Comparison of ENCODE assay signal across 16 mouse cellular contexts in the genomic region with DNA sequence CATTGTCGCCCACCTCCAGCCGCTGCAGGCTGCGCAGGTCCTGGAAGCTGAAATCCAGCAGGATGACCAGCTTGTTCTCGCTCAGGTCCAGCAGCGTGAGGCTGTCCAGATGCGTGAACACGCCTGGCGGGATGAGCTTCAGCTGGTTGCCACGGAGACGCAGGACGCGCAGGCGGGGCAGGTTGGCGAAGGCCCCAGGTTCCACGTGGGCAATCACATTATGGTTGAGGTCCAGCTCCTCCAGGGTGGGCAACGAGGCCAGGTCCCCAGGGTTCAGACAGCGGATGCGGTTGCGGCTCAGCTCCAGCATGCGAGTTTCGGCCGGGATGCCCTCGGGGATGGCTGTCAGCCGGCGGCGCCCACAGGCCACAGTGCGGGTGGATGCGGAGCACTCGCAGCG. TPM values are rescaled to one million over a fixed set of nuclear protein-coding genes. Genes with fewer than 3 reads are reported as not detected.
DNase-seq lines count a peak whose midpoint lies in the region; ATAC-seq and TF ChIP-seq lines count a peak whose summit lies in the region.
"Had no signal": no experiment of that assay in that cellular context is flagged by ENCODE, and none has a peak within 500 bp of the region (broad histone marks: within the 10 kb centered on the region; RNA-seq: fewer than 3 reads in every experiment).

No protein-coding gene starts in this region.

- 67% methylated on average over 30 of the region's 30 CpGs for WGBS in forebrain, embryonic 10.5 days
- 61% methylated on average over 30 of the region's 30 CpGs for WGBS in forebrain, embryonic 11.5 days
- WGBS in midbrain, embryonic 12.5 days: 61% methylated on average over 30 of the region's 30 CpGs
- WGBS in midbrain, postnatal 0 days: 54% methylated on average over 30 of the region's 30 CpGs
- 42% methylated on average over 30 of the region's 30 CpGs for WGBS in hindbrain, embryonic 13.5 days
- 55% methylated on average over 30 of the region's 30 CpGs for WGBS in midbrain, embryonic 16.5 days

- no peak overlapping the region for H3K4me2 ChIP-seq in forebrain, embryonic 11.5 days (ENCODE audit: low read depth, low read length, severe bottlenecking)
- H3K4me2 ChIP-seq in midbrain, embryonic 12.5 days (replicated peaks): no peak overlapping the region; the same call in 1 of the 2 replicates
- H3K4me2 ChIP-seq in midbrain, postnatal 0 days (ENCODE audit: low read depth, low read length, poor library complexity, severe bottlenecking): no peak overlapping the region
- H3K4me2 ChIP-seq in hindbrain, embryonic 13.5 days: peak overlapping the region; percentile 11
- H3K4me2 ChIP-seq in midbrain, embryonic 16.5 days (ENCODE audit: low read length): peak overlapping the region; percentile 18; the same call in 1 of the 2 replicates
- H3K4me2 ChIP-seq: lung, embryonic 14.5 days had no signal

- H3K9me3 ChIP-seq in forebrain, embryonic 10.5 days: peaks cover 18% of the 10 kb centered on the region
- H3K9me3 ChIP-seq in forebrain, embryonic 11.5 days (ENCODE audit: control insufficient read depth, low read length): no peaks in the 10 kb centered on the region; the same call in 1 of the 2 replicates
- no peaks in the 10 kb centered on the region for H3K9me3 ChIP-seq in midbrain, embryonic 12.5 days
- no peaks in the 10 kb centered on the region for H3K9me3 ChIP-seq in midbrain, postnatal 0 days (ENCODE audit: low read length)
- no peaks in the 10 kb centered on the region for H3K9me3 ChIP-seq in hindbrain, embryonic 13.5 days
- no peaks in the 10 kb centered on the region for H3K9me3 ChIP-seq in midbrain, embryonic 16.5 days (replicated peaks; ENCODE audit: control insufficient read depth, low read length, poor library complexity, severe bottlenecking)

- H3K4me1 ChIP-seq in forebrain, embryonic 10.5 days: peaks cover 73% of the 10 kb centered on the region
- peaks cover 12% of the 10 kb centered on the region for H3K4me1 ChIP-seq in forebrain, embryonic 11.5 days (replicated peaks; ENCODE audit: control insufficient read depth, insufficient read depth, low read length)
- peaks cover 18% of the 10 kb centered on the region for H3K4me1 ChIP-seq in midbrain, embryonic 12.5 days
- no peaks in the 10 kb centered on the region for H3K4me1 ChIP-seq in midbrain, postnatal 0 days (ENCODE audit: insufficient read depth, low read length)
- peaks cover 26% of the 10 kb centered on the region for H3K4me1 ChIP-seq in hindbrain, embryonic 13.5 days (replicated peaks)
- no peaks in the 10 kb centered on the region for H3K4me1 ChIP-seq in midbrain, embryonic 16.5 days (ENCODE audit: control insufficient read depth, insufficient read depth, low read length)

- no peak for ATAC-seq in forebrain, embryonic 11.5 days (replicated peaks; ENCODE audit: low FRiP score)
- ATAC-seq in midbrain, embryonic 12.5 days (ENCODE audit: low FRiP score, low read depth): no peak
- no peak for ATAC-seq in midbrain, postnatal 0 days (ENCODE audit: low FRiP score)
- ATAC-seq in hindbrain, embryonic 13.5 days (ENCODE audit: low FRiP score): 0 out of 2 replicates have a peak, but pooled peaks have one; percentile 21
- ATAC-seq in midbrain, embryonic 16.5 days: no peak
- ATAC-seq: Patski had no signal

- TF ChIP-seq CTCF in midbrain, postnatal 0 days (IDR thresholded peaks at IDR 0.05): no peak

- H3K27me3 ChIP-seq in forebrain, embryonic 10.5 days (ENCODE audit: poor library complexity, severe bottlenecking): peaks cover 72% of the 10 kb centered on the region
- peaks cover 20% of the 10 kb centered on the region for H3K27me3 ChIP-seq in forebrain, embryonic 11.5 days (ENCODE audit: control insufficient read depth, insufficient read depth, low read length)
- H3K27me3 ChIP-seq in midbrain, embryonic 12.5 days: peaks cover 63% of the 10 kb centered on the region
- no peaks in the 10 kb centered on the region for H3K27me3 ChIP-seq in midbrain, postnatal 0 days (ENCODE audit: insufficient read depth, low read length)
- peaks cover 53% of the 10 kb centered on the region for H3K27me3 ChIP-seq in hindbrain, embryonic 13.5 days
- peaks cover 22% of the 10 kb centered on the region for H3K27me3 ChIP-seq in midbrain, embryonic 16.5 days (ENCODE audit: control insufficient read depth, insufficient read depth, low read depth, low read length)
- H3K27me3 ChIP-seq: Patski had no signal

- peak overlapping the region; percentile 9; the same call in 1 of the 2 replicates for H3K4me3 ChIP-seq in forebrain, embryonic 10.5 days
- no peak overlapping the region for H3K4me3 ChIP-seq in forebrain, embryonic 11.5 days (ENCODE audit: low read depth, low read length)
- no peak overlapping the region for H3K4me3 ChIP-seq in midbrain, embryonic 12.5 days
- no peak overlapping the region for H3K4me3 ChIP-seq in midbrain, postnatal 0 days (ENCODE audit: low read depth, low read length)
- H3K4me3 ChIP-seq in hindbrain, embryonic 13.5 days: peak overlapping the region; percentile 12
- no peak overlapping the region for H3K4me3 ChIP-seq in midbrain, embryonic 16.5 days (ENCODE audit: low read depth, low read length)

- H3K27ac ChIP-seq in forebrain, embryonic 10.5 days: no peak overlapping the region; the same call in 1 of the 2 replicates
- no peak overlapping the region for H3K27ac ChIP-seq in forebrain, embryonic 11.5 days (ENCODE audit: low read depth, low read length)
- H3K27ac ChIP-seq in midbrain, embryonic 12.5 days (replicated peaks): no peak overlapping the region
- no peak overlapping the region for H3K27ac ChIP-seq in midbrain, postnatal 0 days (ENCODE audit: low read depth, low read length)
- H3K27ac ChIP-seq in hindbrain, embryonic 13.5 days: no peak overlapping the region
- H3K27ac ChIP-seq in midbrain, embryonic 16.5 days (ENCODE audit: low read length): no peak overlapping the region

- H3K9ac ChIP-seq in forebrain, embryonic 11.5 days (ENCODE audit: low read length): no peak overlapping the region
- H3K9ac ChIP-seq in midbrain, embryonic 12.5 days (replicated peaks): peak overlapping the region; percentile 11; the same call in 1 of the 2 replicates
- H3K9ac ChIP-seq in midbrain, postnatal 0 days (replicated peaks; ENCODE audit: low read length, poor library complexity, severe bottlenecking): no peak overlapping the region
- peak overlapping the region; percentile 35; the same call in 1 of the 2 replicates for H3K9ac ChIP-seq in hindbrain, embryonic 13.5 days
- H3K9ac ChIP-seq in midbrain, embryonic 16.5 days (ENCODE audit: low read depth, low read length): no peak overlapping the region
- H3K9ac ChIP-seq: lung, embryonic 14.5 days had no signal

- H3K36me3 ChIP-seq in forebrain, embryonic 10.5 days (replicated peaks): peaks cover 23% of the 10 kb centered on the region
- no peaks in the 10 kb centered on the region for H3K36me3 ChIP-seq in forebrain, embryonic 11.5 days (ENCODE audit: control insufficient read depth, insufficient read depth, low read length)
- H3K36me3 ChIP-seq in midbrain, embryonic 12.5 days: 0 out of 2 replicates have a peak, but pooled peaks cover 2% of the 10 kb centered on the region
- peaks cover 12% of the 10 kb centered on the region for H3K36me3 ChIP-seq in midbrain, postnatal 0 days (ENCODE audit: insufficient read depth, low read length)
- H3K36me3 ChIP-seq in hindbrain, embryonic 13.5 days: peaks cover 16% of the 10 kb centered on the region
- peaks cover 11% of the 10 kb centered on the region for H3K36me3 ChIP-seq in midbrain, embryonic 16.5 days (ENCODE audit: control insufficient read depth, insufficient read depth, low read length)

- DNase-seq in forebrain, embryonic 10.5 days (ENCODE audit: extremely low spot score, low spot score): no peak
- DNase-seq in forebrain, embryonic 11.5 days (ENCODE audit: low spot score): no peak
- no peak for DNase-seq in midbrain, postnatal 0 days (ENCODE audit: low spot score)
- DNase-seq in thymus, postnatal 4 days: no peak
- DNase-seq in right cerebral cortex, postnatal 14 days: no peak
- DNase-seq: gastrocnemius, postnatal 10 days; layer of hippocampus, adult 9-11 months; left cerebral cortex, postnatal 4 days; lung, embryonic 14.5 days had no signal

RNA-seq across cellular contexts. Expression of a gene that starts 8.2 kb away (rescaled TPM):
- 1.5 and 2.0 TPM in 2 replicates for polyA plus RNA-seq in forebrain, embryonic 10.5 days (2016; fragmentation: Nextera tagmentation; extraction: Ambion mirVana)
- 1.2 and 2.1 TPM in 2 replicates for polyA plus RNA-seq in forebrain, embryonic 11.5 days (2014; fragmentation: Nextera tagmentation; extraction: Ambion mirVana)
- polyA plus RNA-seq in midbrain, embryonic 12.5 days (2016; fragmentation: Nextera tagmentation; extraction: Ambion mirVana): 0.77 and 1.0 TPM in 2 replicates
- 39.3 and 61.0 TPM in 2 replicates for total RNA-seq in midbrain, postnatal 0 days (2014; rRNA removed)
- 24.4 and 26.8 TPM in 2 replicates for polyA plus RNA-seq in midbrain, postnatal 0 days (2015; fragmentation: Nextera tagmentation; extraction: Ambion mirVana)
- 3.4 and 3.5 TPM in 2 replicates for polyA plus RNA-seq in hindbrain, embryonic 13.5 days (2015; fragmentation: Nextera tagmentation; extraction: Ambion mirVana)
- polyA plus RNA-seq in midbrain, embryonic 16.5 days (2015; fragmentation: Nextera tagmentation; extraction: Ambion mirVana): 12.6 and 16.9 TPM in 2 replicates
- total RNA-seq: monocyte, adult 5-6 weeks had no signal

RNA-seq across cellular contexts. Expression of a gene that starts 9.2 kb away (rescaled TPM):
- 2,273 and 2,281 TPM in 2 replicates for polyA plus RNA-seq in forebrain, embryonic 10.5 days (2016; fragmentation: Nextera tagmentation; extraction: Ambion mirVana)
- 1,775 and 1,994 TPM in 2 replicates for polyA plus RNA-seq in forebrain, embryonic 11.5 days (2014; fragmentation: Nextera tagmentation; extraction: Ambion mirVana)
- polyA plus RNA-seq in midbrain, embryonic 12.5 days (2016; fragmentation: Nextera tagmentation; extraction: Ambion mirVana): 1,390 and 1,564 TPM in 2 replicates
- total RNA-seq in midbrain, postnatal 0 days (2014; rRNA removed): 863 and 928 TPM in 2 replicates
- 1,039 and 1,193 TPM in 2 replicates for polyA plus RNA-seq in midbrain, postnatal 0 days (2015; fragmentation: Nextera tagmentation; extraction: Ambion mirVana)
- polyA plus RNA-seq in hindbrain, embryonic 13.5 days (2015; fragmentation: Nextera tagmentation; extraction: Ambion mirVana): 1,227 and 1,240 TPM in 2 replicates
- 1,102 and 1,149 TPM in 2 replicates for polyA plus RNA-seq in midbrain, embryonic 16.5 days (2015; fragmentation: Nextera tagmentation; extraction: Ambion mirVana)

RNA-seq across cellular contexts. Expression of a gene that starts 19.4 kb away (rescaled TPM):
- polyA plus RNA-seq in forebrain, embryonic 10.5 days (2016; fragmentation: Nextera tagmentation; extraction: Ambion mirVana): 351 and 360 TPM in 2 replicates
- polyA plus RNA-seq in forebrain, embryonic 11.5 days (2014; fragmentation: Nextera tagmentation; extraction: Ambion mirVana): 308 and 322 TPM in 2 replicates
- polyA plus RNA-seq in midbrain, embryonic 12.5 days (2016; fragmentation: Nextera tagmentation; extraction: Ambion mirVana): 250 and 263 TPM in 2 replicates
- total RNA-seq in midbrain, postnatal 0 days (2014; rRNA removed): 136 and 249 TPM in 2 replicates
- polyA plus RNA-seq in midbrain, postnatal 0 days (2015; fragmentation: Nextera tagmentation; extraction: Ambion mirVana): 292 and 299 TPM in 2 replicates
- 210 and 237 TPM in 2 replicates for polyA plus RNA-seq in hindbrain, embryonic 13.5 days (2015; fragmentation: Nextera tagmentation; extraction: Ambion mirVana)
- polyA plus RNA-seq in midbrain, embryonic 16.5 days (2015; fragmentation: Nextera tagmentation; extraction: Ambion mirVana): 202 and 205 TPM in 2 replicates

RNA-seq across cellular contexts. Expression of a gene that starts 19.5 kb away (rescaled TPM):
- 43.9 and 44.9 TPM in 2 replicates for polyA plus RNA-seq in forebrain, embryonic 10.5 days (2016; fragmentation: Nextera tagmentation; extraction: Ambion mirVana)
- polyA plus RNA-seq in forebrain, embryonic 11.5 days (2014; fragmentation: Nextera tagmentation; extraction: Ambion mirVana): 37.0 and 39.8 TPM in 2 replicates
- 44.6 and 47.1 TPM in 2 replicates for polyA plus RNA-seq in midbrain, embryonic 12.5 days (2016; fragmentation: Nextera tagmentation; extraction: Ambion mirVana)
- total RNA-seq in midbrain, postnatal 0 days (2014; rRNA removed): 116 and 132 TPM in 2 replicates
- polyA plus RNA-seq in midbrain, postnatal 0 days (2015; fragmentation: Nextera tagmentation; extraction: Ambion mirVana): 78.6 and 86.2 TPM in 2 replicates
- 63.6 and 68.8 TPM in 2 replicates for polyA plus RNA-seq in hindbrain, embryonic 13.5 days (2015; fragmentation: Nextera tagmentation; extraction: Ambion mirVana)
- 82.4 and 84.1 TPM in 2 replicates for polyA plus RNA-seq in midbrain, embryonic 16.5 days (2015; fragmentation: Nextera tagmentation; extraction: Ambion mirVana)

RNA-seq across cellular contexts. Expression of a gene that starts 22.3 kb away (rescaled TPM):
- 0.40 and 0.65 TPM in 2 replicates for polyA plus RNA-seq in forebrain, embryonic 10.5 days (2016; fragmentation: Nextera tagmentation; extraction: Ambion mirVana)
- 0.47 and 0.59 TPM in 2 replicates for polyA plus RNA-seq in forebrain, embryonic 11.5 days (2014; fragmentation: Nextera tagmentation; extraction: Ambion mirVana)
- polyA plus RNA-seq in midbrain, embryonic 12.5 days (2016; fragmentation: Nextera tagmentation; extraction: Ambion mirVana): 0.38 and 0.50 TPM in 2 replicates
- not detected in 2 replicates for total RNA-seq in midbrain, postnatal 0 days (2014; rRNA removed)
- 0.83 and 1.1 TPM in 2 replicates for polyA plus RNA-seq in midbrain, postnatal 0 days (2015; fragmentation: Nextera tagmentation; extraction: Ambion mirVana)
- polyA plus RNA-seq in hindbrain, embryonic 13.5 days (2015; fragmentation: Nextera tagmentation; extraction: Ambion mirVana): 0.56 and 0.95 TPM in 2 replicates
- polyA plus RNA-seq in midbrain, embryonic 16.5 days (2015; fragmentation: Nextera tagmentation; extraction: Ambion mirVana): 0.39 and 0.45 TPM in 2 replicates
- total RNA-seq: common myeloid progenitor, adult 5-6 weeks; monocyte, adult 5-6 weeks had no signal
- polyA plus RNA-seq: Patski; spleen, adult 2 months had no signal

Comparison
In these comparisons a context has a peak if more than half of its experiments do, and no peak if none do; other contexts are left out.
1. H3K4me3 ChIP-seq: peak in forebrain, embryonic 10.5 days (single experiment) and hindbrain, embryonic 13.5 days (single experiment); none in forebrain, embryonic 11.5 days (single experiment), midbrain, embryonic 12.5 days (single experiment), midbrain, postnatal 0 days (single experiment) and midbrain, embryonic 16.5 days (single experiment).
2. H3K4me2 ChIP-seq: peak in hindbrain, embryonic 13.5 days (single experiment) and midbrain, embryonic 16.5 days (single experiment); none in forebrain, embryonic 11.5 days (single experiment), midbrain, embryonic 12.5 days (single experiment) and midbrain, postnatal 0 days (single experiment).
3. H3K9ac ChIP-seq: peak in midbrain, embryonic 12.5 days (single experiment) and hindbrain, embryonic 13.5 days (single experiment); none in forebrain, embryonic 11.5 days (single experiment), midbrain, postnatal 0 days (single experiment) and midbrain, embryonic 16.5 days (single experiment).